Mouse (Mus musculus): ENCODE data around the gene Pbp2. TPM values are rescaled to one million over a fixed set of nuclear protein-coding genes. Genes with fewer than 3 reads are reported as not detected.

The Pbp2 gene
- polyA plus RNA-seq (2014; fragmentation: Nextera tagmentation; extraction: Ambion mirVana) = not detected in 2 replicates

DNA sequence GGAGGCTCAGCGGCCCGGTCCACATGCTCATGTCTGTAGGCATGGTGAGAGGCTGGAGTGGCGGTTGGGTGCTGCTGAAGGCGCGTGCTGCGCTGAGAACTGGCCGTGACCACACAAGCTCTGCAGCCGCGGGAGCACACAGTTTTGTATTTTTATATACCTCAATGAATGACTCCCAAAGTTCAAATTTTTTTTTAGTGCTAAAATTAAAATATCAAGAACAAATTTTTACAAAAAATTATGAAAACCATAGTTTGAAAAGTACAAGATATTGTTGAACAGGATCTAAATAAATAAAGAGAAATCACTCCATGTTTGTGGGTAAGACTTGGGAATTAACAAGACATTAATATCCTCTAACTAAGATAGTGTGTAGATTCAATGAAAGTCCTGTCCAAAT lies at the start of gene Pbp2:
Gene Pbp2 (minus strand): TSS at position 101 of the 400 bp plus-strand sequence.
- no peaks in the 10 kb centered on the region for H3K4me1 ChIP-seq (ENCODE audit: control insufficient read depth, insufficient read depth, low read length)
- no peaks in the 10 kb centered on the region for H3K27me3 ChIP-seq (ENCODE audit: control insufficient read depth, insufficient read depth, low read length)
- no peaks in the 10 kb centered on the region for H3K36me3 ChIP-seq (ENCODE audit: control insufficient read depth, insufficient read depth, low read length)
- H3K4me2 ChIP-seq (ENCODE audit: low read length) = no peak within 1 kb of the TSS
- H3K9me3 ChIP-seq (ENCODE audit: control insufficient read depth, low read length) = no peaks in the 10 kb centered on the region
- DNase-seq (no peak), ATAC-seq (ENCODE audit: low FRiP score, low TSS enrichment) (no peak)
- H3K27ac ChIP-seq (replicated peaks; ENCODE audit: low read depth, low read length) = no peak within 1 kb of the TSS
- 98% methylated on average over 9 of the region's 9 CpGs for WGBS
- no peak within 1 kb of the TSS for H3K4me3 ChIP-seq (replicated peaks; ENCODE audit: low read depth, low read length)
- no peak within 1 kb of the TSS for H3K9ac ChIP-seq (replicated peaks; ENCODE audit: low read length)

DNA sequence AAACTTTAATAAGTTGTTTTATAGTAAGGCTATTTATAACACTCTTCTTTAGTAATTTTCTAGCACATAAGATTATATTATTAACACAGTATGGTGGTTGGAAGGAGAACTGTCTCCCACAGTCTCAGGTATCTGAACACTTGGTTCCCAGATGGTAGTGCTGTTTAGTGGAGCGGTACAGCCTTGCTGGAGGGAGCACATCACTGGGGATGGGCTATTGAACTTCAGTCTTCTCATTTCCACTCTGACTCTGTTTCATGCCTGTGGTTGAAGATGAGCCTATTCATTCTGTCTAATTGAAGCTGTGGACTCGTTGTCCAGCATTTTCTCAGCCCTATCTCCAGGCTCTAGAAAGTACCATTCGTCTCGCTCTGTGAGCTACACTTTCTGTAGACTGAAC lies 44.7 kb upstream of the Pbp2 start:
- Histone ChIP-seq H3K9ac (replicated peaks; ENCODE audit: low read length) (no peak overlapping the region), H3K4me2 (ENCODE audit: low read length) (no peak overlapping the region), H3K9me3 (ENCODE audit: control insufficient read depth, low read length) (no peaks in the 10 kb centered on the region), H3K4me3 (replicated peaks; ENCODE audit: low read depth, low read length) (no peak overlapping the region), H3K27me3 (ENCODE audit: control insufficient read depth, insufficient read depth, low read length) (no peaks in the 10 kb centered on the region), H3K27ac (replicated peaks; ENCODE audit: low read depth, low read length) (no peak overlapping the region), H3K36me3 (ENCODE audit: control insufficient read depth, insufficient read depth, low read length) (no peaks in the 10 kb centered on the region), H3K4me1 (ENCODE audit: control insufficient read depth, insufficient read depth, low read length) (no peaks in the 10 kb centered on the region)
- 92% methylated on average over 4 of the region's 4 CpGs for WGBS
- DNase-seq (no peak), ATAC-seq (ENCODE audit: low FRiP score, low TSS enrichment) (no peak)

DNA sequence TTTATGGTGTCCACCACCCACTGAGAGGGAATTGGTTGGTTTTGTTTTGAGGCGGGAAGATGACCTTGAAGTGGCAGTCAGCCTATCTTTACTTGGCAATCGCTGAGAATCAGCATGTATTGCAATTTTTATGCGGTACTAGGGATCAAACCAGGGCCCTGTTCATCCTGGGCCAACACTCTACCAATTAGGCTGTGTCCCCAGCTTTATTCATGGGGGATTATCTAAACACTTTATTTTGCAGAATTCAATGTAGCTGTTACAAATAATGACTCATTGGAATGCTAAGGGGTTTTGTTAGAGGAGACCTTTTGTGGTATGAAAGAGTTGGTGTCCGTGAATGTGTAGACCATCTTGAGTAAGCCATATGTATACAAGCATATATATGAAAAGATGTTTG lies 42.3 kb upstream of the Pbp2 start:
- Histone ChIP-seq H3K9me3 (ENCODE audit: control insufficient read depth, low read length) (no peaks in the 10 kb centered on the region), H3K27ac (replicated peaks; ENCODE audit: low read depth, low read length) (no peak overlapping the region), H3K4me1 (ENCODE audit: control insufficient read depth, insufficient read depth, low read length) (no peaks in the 10 kb centered on the region), H3K27me3 (ENCODE audit: control insufficient read depth, insufficient read depth, low read length) (no peaks in the 10 kb centered on the region), H3K36me3 (ENCODE audit: control insufficient read depth, insufficient read depth, low read length) (no peaks in the 10 kb centered on the region), H3K4me3 (replicated peaks; ENCODE audit: low read depth, low read length) (no peak overlapping the region), H3K4me2 (ENCODE audit: low read length) (no peak overlapping the region), H3K9ac (replicated peaks; ENCODE audit: low read length) (no peak overlapping the region)
- no peak for DNase-seq
- no peak for ATAC-seq (ENCODE audit: low FRiP score, low TSS enrichment)
- WGBS = 56% methylated on average over 4 of the region's 4 CpGs

DNA sequence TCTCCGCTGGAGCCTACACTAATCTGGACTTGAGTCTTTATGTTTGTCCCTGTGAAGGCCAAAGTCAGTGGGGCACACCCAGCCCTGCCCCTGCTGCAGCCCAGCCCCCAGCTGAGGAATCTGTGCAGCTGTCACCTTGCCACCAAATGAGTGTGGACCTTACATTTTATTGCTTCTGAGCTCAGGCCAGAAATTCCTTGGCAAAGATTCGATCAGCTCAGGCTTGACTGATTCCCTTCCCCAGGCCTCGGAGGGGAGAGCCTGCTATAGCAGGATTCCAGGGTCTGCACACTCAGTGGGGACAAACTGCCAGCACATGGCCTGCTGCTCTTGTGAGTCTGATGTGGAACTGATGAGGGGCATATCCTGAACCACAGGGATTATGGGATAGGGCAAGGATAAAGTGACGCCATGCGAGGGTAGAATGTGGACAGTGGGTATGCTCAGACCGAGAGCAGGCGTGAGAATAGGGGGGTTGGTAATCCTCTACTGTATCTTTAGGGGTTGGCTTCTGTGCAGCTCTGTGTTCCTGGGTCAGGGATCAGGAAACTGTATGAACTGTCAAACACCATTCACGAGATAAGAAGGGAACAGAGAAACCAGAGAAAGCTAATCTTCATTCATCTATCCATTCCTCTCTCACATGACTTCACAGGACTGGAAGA lies 41.6 kb upstream of the Pbp2 start:
- no peak for ATAC-seq (ENCODE audit: low FRiP score, low TSS enrichment)
- no peaks in the 10 kb centered on the region for H3K27me3 ChIP-seq (ENCODE audit: control insufficient read depth, insufficient read depth, low read length)
- DNase-seq = no peak
- no peak overlapping the region for H3K9ac ChIP-seq (replicated peaks; ENCODE audit: low read length)
- no peaks in the 10 kb centered on the region for H3K9me3 ChIP-seq (ENCODE audit: control insufficient read depth, low read length)
- no peak overlapping the region for H3K4me2 ChIP-seq (ENCODE audit: low read length)
- H3K27ac ChIP-seq (replicated peaks; ENCODE audit: low read depth, low read length) = no peak overlapping the region
- H3K4me3 ChIP-seq (replicated peaks; ENCODE audit: low read depth, low read length) = no peak overlapping the region
- H3K4me1 ChIP-seq (ENCODE audit: control insufficient read depth, insufficient read depth, low read length) = no peaks in the 10 kb centered on the region
- 74% methylated on average over 8 of the region's 8 CpGs for WGBS
- H3K36me3 ChIP-seq (ENCODE audit: control insufficient read depth, insufficient read depth, low read length) = no peaks in the 10 kb centered on the region

DNA sequence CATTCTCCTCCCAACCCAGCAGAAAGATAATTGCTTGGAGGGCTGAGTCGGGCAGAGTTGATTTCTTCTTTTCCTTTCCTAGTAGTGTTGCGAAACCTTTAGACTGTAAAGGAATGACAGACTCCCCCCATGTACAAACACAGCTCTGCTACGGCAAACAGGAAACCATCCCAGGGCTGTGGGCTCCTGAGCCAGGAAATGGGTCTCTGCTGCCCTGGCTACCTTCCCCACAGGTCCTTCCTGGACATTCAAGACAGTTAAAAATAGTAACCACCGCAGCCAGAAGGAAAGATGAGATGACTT lies 30.8 kb upstream of the Pbp2 start:
- ATAC-seq (ENCODE audit: low FRiP score, low TSS enrichment) = no peak
- no peak overlapping the region for H3K27ac ChIP-seq (replicated peaks; ENCODE audit: low read depth, low read length)
- H3K4me3 ChIP-seq (replicated peaks; ENCODE audit: low read depth, low read length) = no peak overlapping the region
- H3K4me2 ChIP-seq (ENCODE audit: low read length) = no peak overlapping the region
- H3K36me3 ChIP-seq (ENCODE audit: control insufficient read depth, insufficient read depth, low read length) = no peaks in the 10 kb centered on the region
- DNase-seq = no peak
- WGBS = 78% methylated on average over 4 of the region's 4 CpGs
- no peaks in the 10 kb centered on the region for H3K4me1 ChIP-seq (ENCODE audit: control insufficient read depth, insufficient read depth, low read length)
- H3K9ac ChIP-seq (replicated peaks; ENCODE audit: low read length) = no peak overlapping the region
- no peaks in the 10 kb centered on the region for H3K27me3 ChIP-seq (ENCODE audit: control insufficient read depth, insufficient read depth, low read length)
- no peaks in the 10 kb centered on the region for H3K9me3 ChIP-seq (ENCODE audit: control insufficient read depth, low read length)

DNA sequence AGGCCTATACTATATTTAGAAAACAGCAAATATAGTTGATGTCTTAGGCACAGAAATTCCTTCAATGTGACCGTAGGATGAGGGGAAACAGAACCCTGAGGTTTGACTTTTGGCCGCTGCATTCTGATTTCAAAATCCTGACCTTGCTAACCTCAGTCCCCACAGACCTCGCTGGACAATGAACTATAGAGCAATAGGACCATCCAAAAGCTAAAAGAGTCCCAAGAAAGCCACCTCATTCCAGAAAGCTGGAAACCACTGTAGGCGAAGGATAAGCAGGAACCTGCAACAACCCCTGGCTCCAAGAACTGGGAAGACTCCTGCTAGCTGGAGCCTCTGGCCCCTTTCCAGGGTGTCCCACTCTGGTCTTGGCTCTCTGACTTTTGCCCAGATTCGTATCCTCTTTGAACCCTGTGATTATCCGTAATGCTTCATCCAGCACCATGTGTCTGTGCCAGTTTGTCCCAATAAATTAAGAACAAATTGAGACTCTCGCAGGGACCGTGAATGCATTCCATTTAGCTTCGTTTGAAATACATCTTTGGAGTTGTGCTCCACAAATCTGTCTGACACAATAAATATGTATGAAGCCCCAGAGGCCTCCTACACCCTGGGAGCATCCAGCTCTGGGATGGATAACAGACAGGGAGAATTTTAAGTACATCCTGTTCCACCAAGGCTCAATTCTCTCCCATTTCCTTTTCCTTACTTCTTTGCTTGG lies 30.3 kb upstream of the Pbp2 start:
- H3K9me3 ChIP-seq (ENCODE audit: control insufficient read depth, low read length) = no peaks in the 10 kb centered on the region
- no peaks in the 10 kb centered on the region for H3K27me3 ChIP-seq (ENCODE audit: control insufficient read depth, insufficient read depth, low read length)
- H3K27ac ChIP-seq (replicated peaks; ENCODE audit: low read depth, low read length) = no peak overlapping the region
- no peaks in the 10 kb centered on the region for H3K4me1 ChIP-seq (ENCODE audit: control insufficient read depth, insufficient read depth, low read length)
- DNase-seq = no peak
- no peaks in the 10 kb centered on the region for H3K36me3 ChIP-seq (ENCODE audit: control insufficient read depth, insufficient read depth, low read length)
- H3K4me2 ChIP-seq (ENCODE audit: low read length) = no peak overlapping the region
- no peak overlapping the region for H3K4me3 ChIP-seq (replicated peaks; ENCODE audit: low read depth, low read length)
- no peak for ATAC-seq (ENCODE audit: low FRiP score, low TSS enrichment)
- WGBS = 73% methylated on average over 9 of the region's 9 CpGs
- H3K9ac ChIP-seq (replicated peaks; ENCODE audit: low read length) = no peak overlapping the region

DNA sequence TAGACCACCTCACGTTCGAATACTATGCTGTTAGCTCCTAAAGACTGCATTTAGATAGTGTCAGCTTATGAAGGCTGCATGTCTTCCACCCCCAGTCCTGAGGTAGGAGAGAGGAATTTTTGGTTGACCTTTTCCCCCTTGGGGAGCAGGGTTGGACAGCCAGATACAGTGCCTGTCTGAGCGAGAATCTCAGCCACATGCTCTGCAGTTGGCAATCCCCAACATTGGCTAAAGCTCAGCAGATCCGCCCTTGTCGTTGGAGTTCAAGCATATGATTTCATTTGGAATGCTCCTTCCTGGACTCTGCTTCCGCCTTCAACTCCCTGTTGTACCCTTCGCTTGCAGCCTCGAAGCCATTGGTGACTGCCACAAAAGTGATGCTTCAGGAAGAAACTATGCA lies 26.2 kb upstream of the Pbp2 start:
- ATAC-seq (ENCODE audit: low FRiP score, low TSS enrichment) = no peak
- WGBS = 90% methylated on average over 8 of the region's 8 CpGs

DNA sequence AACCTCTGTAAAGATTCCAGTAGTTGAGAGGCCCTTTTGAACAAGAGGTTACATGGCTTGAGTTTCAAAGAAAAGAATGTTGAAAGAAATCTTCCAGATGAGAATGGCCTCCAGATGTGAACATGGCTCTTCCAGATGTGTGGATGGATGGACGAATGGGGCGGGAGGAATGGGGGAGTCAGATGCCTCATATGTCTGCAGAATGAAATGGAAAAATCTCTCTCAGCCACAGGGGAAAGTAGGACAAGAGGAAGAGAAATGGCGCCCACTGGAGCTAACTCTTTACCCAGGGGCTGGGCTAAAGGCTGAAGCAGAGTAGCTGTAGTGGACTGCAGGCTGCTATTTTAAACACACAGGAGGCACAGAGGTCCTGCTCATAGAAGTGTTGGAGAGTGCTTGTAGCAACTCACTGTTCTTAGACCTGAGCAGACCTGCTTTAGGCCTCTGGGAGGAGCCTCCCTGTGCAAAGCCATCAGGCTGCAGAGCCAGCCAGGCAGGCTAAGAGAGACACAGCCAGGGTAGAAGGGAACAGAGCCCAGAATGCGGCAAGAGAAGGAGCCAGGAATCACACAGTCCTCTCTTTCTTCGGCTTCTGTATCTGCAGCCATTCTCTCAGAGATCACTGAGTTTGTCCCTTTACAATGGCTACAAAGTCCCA lies 23.9 kb upstream of the Pbp2 start:
- Histone ChIP-seq H3K9me3 (ENCODE audit: control insufficient read depth, low read length) (no peaks in the 10 kb centered on the region), H3K9ac (replicated peaks; ENCODE audit: low read length) (no peak overlapping the region), H3K4me1 (ENCODE audit: control insufficient read depth, insufficient read depth, low read length) (peaks cover 20% of the 10 kb centered on the region), H3K4me3 (replicated peaks; ENCODE audit: low read depth, low read length) (no peak overlapping the region), H3K27ac (replicated peaks; ENCODE audit: low read depth, low read length) (no peak overlapping the region), H3K36me3 (ENCODE audit: control insufficient read depth, insufficient read depth, low read length) (no peaks in the 10 kb centered on the region), H3K27me3 (ENCODE audit: control insufficient read depth, insufficient read depth, low read length) (no peaks in the 10 kb centered on the region), H3K4me2 (ENCODE audit: low read length) (no peak overlapping the region)
- no peak for ATAC-seq (ENCODE audit: low FRiP score, low TSS enrichment)
- no peak for DNase-seq
- WGBS = 81% methylated on average over 5 of the region's 5 CpGs

More for the DNA sequence above, 26.2 kb upstream of the Pbp2 start:
- no peaks in the 10 kb centered on the region for H3K27me3 ChIP-seq (ENCODE audit: control insufficient read depth, insufficient read depth, low read length)
- H3K9me3 ChIP-seq (ENCODE audit: control insufficient read depth, low read length) = no peaks in the 10 kb centered on the region
- no peak overlapping the region for H3K4me2 ChIP-seq (ENCODE audit: low read length)
- DNase-seq = no peak
- H3K4me1 ChIP-seq (ENCODE audit: control insufficient read depth, insufficient read depth, low read length) = peaks cover 20% of the 10 kb centered on the region
- H3K9ac ChIP-seq (replicated peaks; ENCODE audit: low read length) = no peak overlapping the region
- no peak overlapping the region for H3K27ac ChIP-seq (replicated peaks; ENCODE audit: low read depth, low read length)
- H3K36me3 ChIP-seq (ENCODE audit: control insufficient read depth, insufficient read depth, low read length) = no peaks in the 10 kb centered on the region
- no peak overlapping the region for H3K4me3 ChIP-seq (replicated peaks; ENCODE audit: low read depth, low read length)

Measured in midbrain, embryonic 14.5 days (tissue).